8 mouse cellular contexts compared by ENCODE assay signal in the genomic region with DNA sequence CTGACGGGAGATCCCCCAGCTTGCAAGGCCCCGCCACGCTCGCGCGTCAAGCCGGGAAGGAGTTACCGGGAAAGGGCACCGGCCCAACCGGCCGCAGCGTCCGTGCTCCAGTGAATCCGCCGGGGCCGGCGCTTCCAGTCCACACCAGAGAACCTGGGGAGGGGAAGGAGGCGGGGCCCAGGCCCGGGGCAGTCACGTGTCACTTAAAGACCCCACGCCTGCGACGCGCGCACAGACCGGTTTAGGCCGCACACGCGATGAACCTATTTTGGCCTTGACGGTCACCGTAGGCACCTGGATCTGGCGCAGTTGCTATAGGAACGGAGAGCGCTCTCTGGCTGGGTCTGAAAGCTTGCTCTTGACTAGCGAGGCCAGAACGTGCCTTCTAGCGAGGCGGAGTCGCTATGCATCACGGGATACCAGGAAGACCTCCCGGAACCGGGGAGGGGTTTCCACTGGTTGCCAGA. TPM values are rescaled to one million over a fixed set of nuclear protein-coding genes. Genes with fewer than 3 reads are reported as not detected.
DNase-seq lines count a peak whose midpoint lies in the region; ATAC-seq and TF ChIP-seq lines count a peak whose summit lies in the region.

A gene (minus strand): TSS at position 408 of the 467 bp plus-strand sequence.

- no peaks in the 10 kb centered on the region for H3K9me3 ChIP-seq in forebrain, embryonic 10.5 days
- no peaks in the 10 kb centered on the region for H3K9me3 ChIP-seq in heart, embryonic 15.5 days (replicated peaks)
- no peaks in the 10 kb centered on the region for H3K9me3 ChIP-seq in liver, embryonic 14.5 days (ENCODE audit: control insufficient read depth, low read length)
- no peaks in the 10 kb centered on the region for H3K9me3 ChIP-seq in neural tube, embryonic 11.5 days (ENCODE audit: control insufficient read depth, low read length)
- H3K9me3 ChIP-seq in stomach, postnatal 0 days (ENCODE audit: control insufficient read depth, low read length) = no peaks in the 10 kb centered on the region

- peak; percentile 37; the same call in 1 of the 2 replicates for TF ChIP-seq CTCF in liver, embryonic 14.5 days (IDR thresholded peaks at IDR 0.05; ENCODE audit: low read depth)
- TF ChIP-seq CTCF in stomach, postnatal 0 days (IDR thresholded peaks at IDR 0.05; ENCODE audit: low read depth) = peak; percentile 50

- H3K27me3 ChIP-seq in forebrain, embryonic 10.5 days (ENCODE audit: poor library complexity, severe bottlenecking) = no peaks in the 10 kb centered on the region
- H3K27me3 ChIP-seq in heart, embryonic 15.5 days = no peaks in the 10 kb centered on the region
- H3K27me3 ChIP-seq in liver, embryonic 14.5 days (ENCODE audit: control insufficient read depth, insufficient read depth, low read length) = no peaks in the 10 kb centered on the region
- H3K27me3 ChIP-seq in neural tube, embryonic 11.5 days (ENCODE audit: control insufficient read depth, insufficient read depth, low read length) = no peaks in the 10 kb centered on the region
- H3K27me3 ChIP-seq in stomach, postnatal 0 days (ENCODE audit: control insufficient read depth, insufficient read depth, low read length) = no peaks in the 10 kb centered on the region

- peak; percentile 86 for ATAC-seq in heart, embryonic 15.5 days (replicated peaks; ENCODE audit: insufficient number of reproducible peaks, insufficient read depth, low FRiP score, low read depth)
- peak; percentile 76 for ATAC-seq in liver, embryonic 14.5 days (ENCODE audit: insufficient read depth)
- peak; percentile 86 for ATAC-seq in neural tube, embryonic 11.5 days (ENCODE audit: insufficient read depth, low FRiP score, low TSS enrichment)
- ATAC-seq in stomach, postnatal 0 days (ENCODE audit: low FRiP score, low TSS enrichment) = peak; percentile 90

- peak within 1 kb of the TSS; percentile 84 for H3K4me2 ChIP-seq in heart, embryonic 15.5 days
- peak within 1 kb of the TSS; percentile 94 for H3K4me2 ChIP-seq in liver, embryonic 14.5 days (ENCODE audit: low read depth)
- peak within 1 kb of the TSS; percentile 85 for H3K4me2 ChIP-seq in neural tube, embryonic 11.5 days (ENCODE audit: low read depth)
- H3K4me2 ChIP-seq in stomach, postnatal 0 days (replicated peaks; ENCODE audit: low read depth) = peak within 1 kb of the TSS; percentile 85

- TF ChIP-seq EP300 in liver, embryonic 14.5 days (IDR thresholded peaks at IDR 0.05; ENCODE audit: low read depth) = peak; percentile 22
- no peak for TF ChIP-seq EP300 in stomach, postnatal 0 days (optimal IDR thresholded peaks at IDR 0.05)

- peaks cover 49% of the 10 kb centered on the region for H3K4me1 ChIP-seq in forebrain, embryonic 10.5 days
- H3K4me1 ChIP-seq in heart, embryonic 15.5 days (replicated peaks) = peaks cover 24% of the 10 kb centered on the region
- H3K4me1 ChIP-seq in liver, embryonic 14.5 days (replicated peaks; ENCODE audit: control insufficient read depth in 2 of 2, insufficient read depth in 2 of 2, low read length in 1 of 2) = peaks cover 32 to 35% of the 10 kb centered on the region in 2 experiments
- peaks cover 11% of the 10 kb centered on the region for H3K4me1 ChIP-seq in neural tube, embryonic 11.5 days (ENCODE audit: control insufficient read depth, insufficient read depth, low read length)
- 0 out of 2 replicates have a peak, but pooled peaks cover 4% of the 10 kb centered on the region for H3K4me1 ChIP-seq in stomach, postnatal 0 days (replicated peaks; ENCODE audit: control insufficient read depth, insufficient read depth)

- H3K4me3 ChIP-seq in forebrain, embryonic 10.5 days = peak within 1 kb of the TSS; percentile 86
- H3K4me3 ChIP-seq in heart, embryonic 15.5 days = peak within 1 kb of the TSS; percentile 80
- H3K4me3 ChIP-seq in liver, embryonic 14.5 days (ENCODE audit: insufficient read depth in 1 of 2, low read depth in 2 of 2, low read length in 2 of 2) = peak within 1 kb of the TSS; percentile 73 to 77
- peak within 1 kb of the TSS; percentile 95 for H3K4me3 ChIP-seq in neural tube, embryonic 11.5 days (ENCODE audit: low read depth, low read length)
- H3K4me3 ChIP-seq in stomach, postnatal 0 days (ENCODE audit: low read depth, low read length) = peak within 1 kb of the TSS; percentile 96

- peak within 1 kb of the TSS; percentile 90 for H3K9ac ChIP-seq in heart, embryonic 15.5 days
- peak within 1 kb of the TSS; percentile 78 for H3K9ac ChIP-seq in liver, embryonic 14.5 days (replicated peaks)
- peak within 1 kb of the TSS; percentile 96 for H3K9ac ChIP-seq in neural tube, embryonic 11.5 days (ENCODE audit: low read length)
- peak within 1 kb of the TSS; percentile 96 for H3K9ac ChIP-seq in stomach, postnatal 0 days (ENCODE audit: low read length)

- WGBS in forebrain, embryonic 10.5 days = under 1% methylated on average over 42 of the region's 42 CpGs
- WGBS in heart, embryonic 15.5 days = under 1% methylated on average over 42 of the region's 42 CpGs
- WGBS in liver, embryonic 14.5 days (ENCODE audit: insufficient replicate concordance) = under 1% methylated on average over 42 of the region's 42 CpGs
- WGBS in neural tube, embryonic 11.5 days = 0% methylated on average over 42 of the region's 42 CpGs
- WGBS in stomach, postnatal 0 days = under 1% methylated on average over 42 of the region's 42 CpGs

- DNase-seq in CD8-positive naive resting alpha-beta T cell, adult 2 months (ENCODE audit: low read depth in 2 of 2, low spot score in 2 of 2) = peak; percentile 86 to 87
- DNase-seq in c-Kit-positive CD71-negative TER-119-negative erythroid progenitor cells, embryonic 14.5 days (ENCODE audit: low read depth) = peak; percentile 98
- DNase-seq in forebrain, embryonic 10.5 days (ENCODE audit: extremely low spot score, low spot score) = peak; percentile 99
- peak; percentile 98 to 99 for DNase-seq in kidney, postnatal 25 days
- DNase-seq in liver, embryonic 14.5 days (ENCODE audit: low read depth in 3 of 3, low spot score in 3 of 3) = peak; percentile 97 to 98 (median 98)
- peak; percentile 99 for DNase-seq in neural tube, embryonic 11.5 days (ENCODE audit: low spot score)
- peak; percentile 98 for DNase-seq in stomach, postnatal 0 days (ENCODE audit: low spot score)

- peaks cover 19% of the 10 kb centered on the region for H3K36me3 ChIP-seq in forebrain, embryonic 10.5 days (replicated peaks)
- peaks cover 8% of the 10 kb centered on the region; the same call in 1 of the 2 replicates for H3K36me3 ChIP-seq in heart, embryonic 15.5 days
- H3K36me3 ChIP-seq in liver, embryonic 14.5 days (replicated peaks; ENCODE audit: control insufficient read depth, insufficient read depth, low read depth) = no peaks in the 10 kb centered on the region; the same call in none of the 2 replicates
- H3K36me3 ChIP-seq in neural tube, embryonic 11.5 days (ENCODE audit: control insufficient read depth, insufficient read depth, low read length) = no peaks in the 10 kb centered on the region
- no peaks in the 10 kb centered on the region; the same call in 1 of the 2 replicates for H3K36me3 ChIP-seq in stomach, postnatal 0 days (ENCODE audit: control insufficient read depth, insufficient read depth, low read length)

- peak within 1 kb of the TSS; percentile 94 for H3K27ac ChIP-seq in forebrain, embryonic 10.5 days
- H3K27ac ChIP-seq in heart, embryonic 15.5 days = peak within 1 kb of the TSS; percentile 76
- peak within 1 kb of the TSS; percentile 87 for H3K27ac ChIP-seq in liver, embryonic 14.5 days
- H3K27ac ChIP-seq in neural tube, embryonic 11.5 days (ENCODE audit: low read depth, low read length) = peak within 1 kb of the TSS; percentile 71
- H3K27ac ChIP-seq in stomach, postnatal 0 days (replicated peaks) = peak within 1 kb of the TSS; percentile 90

RNA-seq across cellular contexts. Expression of the gene that starts here (rescaled TPM):
- polyA plus RNA-seq in forebrain, embryonic 10.5 days (2016; fragmentation: Nextera tagmentation; extraction: Ambion mirVana) = 4.8 TPM in 2 replicates
- 3.7 and 4.8 TPM in 2 replicates for polyA plus RNA-seq in heart, embryonic 15.5 days (2015; fragmentation: Nextera tagmentation; extraction: Ambion mirVana)
- 2.4 and 2.8 TPM in 2 replicates for polyA plus RNA-seq in liver, embryonic 14.5 days (2012; rRNA removed)
- 1.4 and 1.7 TPM in 2 replicates for polyA plus RNA-seq in liver, embryonic 14.5 days (2014; fragmentation: Nextera tagmentation; extraction: Ambion mirVana)
- polyA plus RNA-seq in neural tube, embryonic 11.5 days (2014; fragmentation: Nextera tagmentation; extraction: Ambion mirVana) = 5.4 and 5.8 TPM in 2 replicates
- polyA plus RNA-seq in stomach, postnatal 0 days (2015; fragmentation: Nextera tagmentation; extraction: Ambion mirVana) = 2.9 and 3.1 TPM in 2 replicates

Comparison
In these comparisons a context has a peak if more than half of its experiments do, and no peak if none do; other contexts are left out.
1. Peak in every context shown above with its lines: DNase-seq, ATAC-seq, H3K4me3 ChIP-seq and H3K27ac ChIP-seq.